Mouse (Mus musculus) lung, postnatal 0 days (tissue): Measurements from ENCODE around the gene AL607142.1.

Source experiments
- CTCF ChIP-seq: IDR thresholded peaks from 2 replicates; pipeline ENCODE4 v1.5.1; 2016; ENCODE audit warnings: antibody characterized with exemption, mild to moderate bottlenecking
- EP300 ChIP-seq: IDR thresholded peaks from 2 replicates; pipeline ENCODE4 v1.6.1; 2016; ENCODE audit warnings: antibody characterized with exemption, mild to moderate bottlenecking, control low read depth

DNA sequence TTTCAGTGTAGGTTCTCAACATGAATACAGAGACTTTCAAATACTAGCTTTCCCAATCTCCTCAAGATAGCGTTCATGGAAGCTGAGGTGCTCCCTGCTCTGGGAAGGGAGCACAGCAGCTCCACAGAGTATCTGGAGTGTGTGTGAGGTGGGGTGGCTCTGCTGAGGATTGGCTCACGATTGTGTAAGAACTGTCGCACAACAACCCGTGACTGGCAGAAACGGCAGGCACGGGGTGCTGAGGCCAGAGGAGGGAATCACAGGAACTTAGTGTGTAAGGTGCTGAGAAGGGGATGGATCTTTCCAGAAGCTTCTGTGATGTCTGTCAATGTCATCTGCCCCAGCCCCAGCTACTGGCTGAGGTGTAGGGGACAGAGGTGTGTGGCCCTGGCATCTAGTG is 3.1 kb upstream of the AL607142.1 start:
- TF ChIP-seq CTCF = no peak
- TF ChIP-seq EP300 = no peak
